Mouse (Mus musculus): ENCODE measurements at regions not wholly inside any gene's neighbourhood (a gene's known extent, or its start where the extent isn't known, plus 50 kb on each side); places are given as distances from the start of the nearest gene placed in this dataset.

DNA sequence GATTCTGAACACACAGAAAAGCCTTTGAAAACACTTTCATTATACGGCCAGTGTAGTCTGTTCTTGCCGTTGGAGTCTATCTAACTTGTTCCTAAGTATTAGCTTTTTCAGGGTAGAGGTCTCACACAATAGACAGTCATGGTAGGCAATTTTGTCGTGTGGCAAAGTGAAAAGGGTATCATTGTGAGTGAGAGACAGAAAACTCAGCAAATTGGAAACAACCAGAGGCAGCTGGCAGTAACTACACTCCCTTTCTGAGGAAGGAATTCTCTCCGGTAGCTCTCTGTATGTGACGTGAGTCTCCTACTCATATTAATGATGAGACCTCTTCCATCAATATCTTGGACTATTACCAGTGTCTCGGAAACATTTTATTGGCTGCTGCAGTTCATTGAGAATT is 413.8 kb upstream of the Hnrnpa3 start:
- DNase-seq: no peak

DNA sequence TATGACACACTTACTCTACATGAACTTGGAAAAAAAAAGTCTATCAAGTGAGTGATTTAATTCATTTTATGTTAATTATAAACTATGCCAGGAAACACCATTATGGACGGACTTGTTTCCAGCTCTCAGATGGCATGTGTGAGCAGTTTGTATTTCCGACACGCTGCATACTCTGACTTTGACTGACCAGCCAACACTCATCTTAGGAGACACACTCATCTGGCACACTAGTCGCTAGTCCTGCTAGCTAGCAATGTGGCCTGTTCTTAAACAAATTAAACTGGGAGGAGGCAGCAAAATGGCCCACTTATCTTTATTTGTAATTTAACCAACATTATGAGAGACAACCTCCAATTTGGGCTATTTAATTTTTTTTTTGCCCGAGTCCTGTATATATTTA is 413.4 kb upstream of the Hnrnpa3 start:
- DNase-seq: no peak

DNA sequence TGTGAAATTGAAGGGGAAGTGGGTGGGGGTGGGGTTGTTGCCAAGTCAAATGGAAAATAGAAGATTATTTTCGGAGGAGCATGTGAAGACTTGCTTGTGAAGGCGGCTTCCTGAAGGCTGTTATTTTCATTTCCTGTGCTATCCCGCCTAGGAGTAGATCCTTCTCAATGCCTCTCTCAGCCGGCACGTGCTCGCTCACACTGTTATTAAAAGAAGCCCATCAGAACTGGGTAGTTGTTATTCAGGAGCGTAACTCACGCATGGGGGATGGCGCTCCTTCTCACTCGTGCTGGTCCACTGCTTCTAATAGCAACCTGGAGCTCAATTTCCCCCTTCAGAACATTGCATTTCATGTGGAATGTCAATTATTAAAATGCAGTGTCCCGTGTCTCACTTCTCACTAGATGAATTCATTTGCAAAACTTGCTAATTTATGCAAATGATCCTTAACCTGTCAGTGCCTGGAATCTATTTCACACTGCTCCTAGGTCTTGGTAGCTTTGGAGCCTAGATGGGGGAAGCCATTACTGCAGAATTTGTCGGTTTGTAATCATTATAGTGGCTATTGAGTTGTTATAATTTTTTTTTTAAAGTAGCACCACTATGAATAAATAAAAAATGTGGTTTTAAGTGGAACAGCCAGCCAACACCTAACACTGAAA is 412.8 kb upstream of the Hnrnpa3 start:
- no peak for DNase-seq

DNA sequence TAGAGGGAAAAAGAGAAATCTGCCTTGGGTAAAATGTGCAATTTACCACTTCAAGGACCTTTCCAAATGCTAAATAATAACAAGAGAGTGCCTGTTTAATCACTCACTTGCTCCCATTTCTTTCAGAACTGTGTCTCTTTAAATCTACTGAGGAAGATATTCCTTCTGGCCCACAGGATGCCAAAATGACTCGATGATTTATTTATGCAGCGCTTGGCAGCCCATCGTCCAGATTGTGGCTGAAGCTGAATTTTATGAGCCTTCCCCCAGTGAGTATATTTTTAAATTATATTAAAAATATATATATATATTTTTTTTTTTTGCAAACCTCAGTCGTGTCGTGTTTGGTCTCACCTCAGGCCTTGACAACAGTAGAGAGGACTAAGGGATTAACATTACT is 410.8 kb upstream of the Hnrnpa3 start:
- DNase-seq: no peak

DNA sequence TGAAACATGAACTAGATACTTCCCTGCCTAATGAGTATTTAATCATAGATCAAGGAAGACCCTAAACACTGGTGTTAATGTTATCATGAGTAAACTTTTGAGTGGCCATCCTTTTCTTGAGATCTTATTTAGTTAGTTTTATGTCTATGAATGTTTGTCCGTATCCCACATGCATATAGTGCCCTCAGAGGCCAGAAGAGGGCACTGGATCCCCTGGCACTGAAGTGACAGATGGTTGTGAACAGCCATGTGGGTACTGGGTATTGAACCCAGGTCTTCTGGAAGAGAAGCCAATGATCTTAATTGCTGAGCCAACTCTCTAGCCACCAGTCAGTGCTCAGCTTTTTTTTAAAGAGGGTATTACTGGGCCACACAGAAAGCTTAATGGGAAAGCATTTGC is 408.6 kb upstream of the Hnrnpa3 start:
- no peak for DNase-seq

DNA sequence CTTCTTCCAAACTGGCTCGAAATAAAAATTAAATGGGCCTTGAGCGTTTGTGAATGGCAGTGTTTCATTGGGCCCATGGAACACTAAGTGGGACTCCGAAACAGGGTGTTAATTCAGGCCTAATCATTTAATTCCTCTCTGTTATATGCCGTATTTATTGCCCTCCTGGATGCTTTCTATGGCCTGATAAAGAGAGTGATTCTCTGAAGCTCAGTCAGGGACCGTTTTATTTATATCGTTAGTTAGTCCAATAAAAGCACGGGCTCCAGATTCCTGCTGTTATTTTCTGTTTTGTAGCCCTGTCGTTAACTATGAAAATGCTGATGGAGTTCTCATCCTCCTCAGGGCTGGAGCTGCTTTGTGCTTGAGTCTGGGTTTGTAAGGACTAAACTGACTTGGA is 406.2 kb upstream of the Hnrnpa3 start:
- DNase-seq: no peak

DNA sequence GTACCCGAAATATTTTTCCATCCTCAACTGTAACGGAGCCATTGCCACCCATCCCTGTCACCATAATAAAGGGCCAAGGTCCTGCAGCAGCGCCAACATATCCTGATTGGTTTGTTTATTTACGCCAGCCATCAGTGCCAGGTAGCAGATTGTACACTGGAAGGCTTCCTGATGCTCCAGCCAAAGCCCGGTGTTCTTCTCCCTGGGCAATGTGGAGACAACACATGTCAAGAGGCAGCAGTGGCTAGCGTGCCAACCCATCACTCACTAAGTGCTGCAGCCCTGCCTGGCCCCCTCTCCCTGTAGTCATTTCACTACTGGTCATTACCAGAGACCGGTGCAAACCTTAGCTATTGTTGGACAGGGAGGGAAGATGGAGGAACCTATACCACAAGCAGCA is 393.8 kb upstream of the Hnrnpa3 start:
- DNase-seq: no peak

DNA sequence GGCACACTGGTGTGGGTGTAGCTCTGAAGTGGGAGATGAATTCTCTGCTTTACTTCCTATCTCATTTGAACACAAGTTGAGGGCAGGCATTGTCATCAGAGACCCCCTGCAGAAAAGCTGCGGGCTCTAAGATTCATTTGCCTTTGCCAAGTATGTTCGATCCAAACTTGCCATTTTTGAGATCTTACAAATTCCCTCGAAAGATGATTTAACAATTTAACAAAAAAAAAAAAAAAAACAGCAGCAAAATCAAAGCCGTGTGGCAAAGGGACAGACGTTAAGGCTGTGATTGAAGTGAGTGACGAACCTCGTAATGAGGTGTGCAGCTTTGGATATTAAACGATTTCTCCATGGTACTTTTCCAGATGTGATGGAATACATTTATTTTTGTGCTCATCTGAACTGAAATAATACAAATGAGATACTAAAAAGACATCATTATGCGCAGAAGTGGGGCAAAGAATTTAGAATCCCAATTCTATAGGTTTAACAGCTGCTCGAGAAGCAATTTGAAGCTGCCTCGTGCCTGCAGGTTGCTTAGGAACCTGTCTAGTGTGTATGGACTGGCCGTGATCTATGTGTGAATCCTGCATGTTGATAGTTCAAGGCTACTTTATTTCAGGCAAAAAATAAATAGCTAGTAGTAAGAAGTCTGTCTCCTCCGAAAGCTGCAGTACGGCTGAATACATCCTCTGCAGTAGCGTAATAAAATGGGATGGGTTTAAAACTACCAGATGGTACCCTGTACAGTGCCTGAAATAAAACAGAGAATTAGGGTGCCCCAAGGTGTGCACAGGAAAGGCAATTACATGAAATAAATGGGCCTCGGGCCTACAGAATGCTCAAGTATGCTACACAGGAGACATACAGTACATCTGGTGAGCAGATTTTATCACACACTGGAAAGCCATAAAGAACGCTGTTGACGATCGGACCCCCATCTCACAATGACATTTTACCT is 393.0 kb upstream of the Hnrnpa3 start:
- DNase-seq: no peak

DNA sequence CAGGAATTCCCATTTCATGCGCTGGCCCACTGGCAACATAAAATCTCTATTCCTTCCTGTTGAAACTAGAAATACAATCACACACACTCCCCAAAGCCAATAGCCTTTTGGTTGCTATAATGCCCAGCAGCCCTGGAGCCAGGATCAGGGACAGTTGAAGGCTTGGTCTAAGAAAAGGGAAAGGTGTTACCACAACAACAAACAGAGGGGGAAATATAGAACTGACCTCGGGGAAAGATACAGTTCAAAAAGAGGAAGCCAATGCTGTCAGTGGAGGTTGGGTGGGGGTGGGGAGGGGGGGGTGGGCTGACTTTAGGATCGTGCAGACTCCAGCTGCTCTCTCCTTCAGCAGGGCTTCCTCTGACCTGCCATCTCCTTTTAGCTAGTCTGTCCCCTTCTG is 391.1 kb upstream of the Hnrnpa3 start:
- no peak for DNase-seq

DNA sequence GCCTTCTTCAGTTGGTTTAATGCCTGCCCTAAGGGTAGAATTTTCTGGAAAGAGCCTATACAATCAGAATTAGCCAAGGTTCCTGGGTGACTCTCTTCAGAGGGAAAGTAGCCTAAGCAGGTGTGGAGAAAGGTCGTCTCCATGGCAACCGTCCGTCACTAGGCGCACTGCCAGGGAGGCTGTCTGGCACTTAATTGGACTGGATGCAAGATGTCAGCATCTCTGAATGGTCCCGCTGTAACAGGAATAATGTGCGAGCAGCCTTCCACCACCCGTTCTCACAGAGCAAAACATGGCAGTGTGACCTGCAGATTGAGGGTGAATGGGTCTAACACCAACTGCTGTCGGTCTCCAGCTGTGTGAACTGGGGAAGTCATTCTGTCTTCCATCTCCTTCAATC is 389.6 kb upstream of the Hnrnpa3 start:
- peak; percentile 13 for DNase-seq

DNA sequence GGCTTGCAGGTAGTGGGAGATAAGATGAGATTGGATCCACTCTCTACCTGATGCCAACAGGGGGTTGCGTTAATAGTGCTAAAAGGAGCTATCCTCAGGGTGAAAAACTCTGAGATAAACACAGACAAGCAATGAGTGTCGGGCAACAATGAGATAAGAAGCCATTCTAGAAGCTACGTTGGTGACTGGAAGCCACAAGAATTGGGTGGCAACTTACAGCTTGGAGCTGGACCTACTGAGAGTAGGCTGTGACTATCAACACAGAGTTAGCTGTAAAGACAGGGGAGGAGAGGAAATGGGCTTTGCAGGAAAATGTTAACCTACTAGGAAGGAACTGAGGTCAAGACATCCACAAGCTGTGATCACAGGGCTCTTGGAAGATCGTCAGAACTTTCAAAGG is 388.9 kb upstream of the Hnrnpa3 start:
- no peak for DNase-seq

DNA sequence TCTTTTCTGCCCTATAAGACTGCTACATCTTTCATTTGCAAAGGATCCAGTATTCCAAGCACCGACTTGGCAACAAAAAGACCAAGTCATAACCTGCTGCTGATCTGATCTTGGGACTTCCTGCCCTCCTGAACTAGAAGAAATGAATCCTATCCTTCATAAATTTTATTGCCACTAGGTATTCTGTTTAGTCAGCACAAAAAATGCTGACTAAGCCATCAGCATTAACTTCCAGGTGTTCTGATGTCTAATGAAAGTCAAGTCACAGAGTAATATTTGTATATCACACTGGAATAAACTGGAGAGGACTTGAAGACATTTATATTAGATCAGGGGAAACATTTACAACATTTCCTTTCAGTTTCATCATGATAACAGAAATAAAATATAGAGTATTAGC is 371.2 kb upstream of the Hnrnpa3 start:
- DNase-seq: no peak

DNA sequence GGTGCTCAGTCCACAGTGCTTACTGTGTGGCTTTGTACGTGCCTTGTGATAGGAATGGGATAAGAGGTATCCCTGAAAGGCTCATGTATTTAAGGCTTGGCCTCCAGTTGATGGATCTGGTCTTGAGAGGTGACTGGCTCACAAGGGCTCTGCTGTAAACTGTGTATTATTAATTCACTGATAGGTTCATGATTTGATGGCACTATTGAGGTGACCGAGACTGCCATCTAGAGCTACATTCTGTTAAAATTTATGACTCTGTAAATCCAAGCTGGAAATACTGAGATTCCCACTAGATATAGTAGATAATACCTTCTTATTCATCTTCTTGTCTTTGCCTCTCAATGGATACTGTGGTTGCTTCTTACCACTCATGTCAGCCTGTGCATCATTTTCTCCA is 367.4 kb upstream of the Hnrnpa3 start:
- no peak for DNase-seq

DNA sequence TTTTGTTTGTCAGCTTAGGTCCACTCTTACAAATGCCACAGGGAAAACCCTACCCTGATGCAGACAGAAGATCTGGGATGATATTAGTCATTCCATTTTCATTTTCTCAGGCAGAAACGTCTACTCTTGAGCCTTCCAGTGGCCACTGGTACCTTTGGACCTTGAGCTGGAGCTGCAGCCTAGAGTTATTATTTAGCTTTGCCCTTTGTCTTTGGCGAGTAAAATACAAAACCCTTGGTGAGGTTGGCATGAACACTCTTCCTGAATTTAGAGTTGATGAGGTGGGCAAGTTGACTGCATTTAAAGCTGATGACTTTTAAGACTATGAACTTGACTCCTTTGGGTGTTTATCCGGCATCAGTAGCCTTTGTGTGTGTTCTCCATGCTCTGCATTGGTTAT is 352.2 kb upstream of the Hnrnpa3 start:
- no peak for DNase-seq

DNA sequence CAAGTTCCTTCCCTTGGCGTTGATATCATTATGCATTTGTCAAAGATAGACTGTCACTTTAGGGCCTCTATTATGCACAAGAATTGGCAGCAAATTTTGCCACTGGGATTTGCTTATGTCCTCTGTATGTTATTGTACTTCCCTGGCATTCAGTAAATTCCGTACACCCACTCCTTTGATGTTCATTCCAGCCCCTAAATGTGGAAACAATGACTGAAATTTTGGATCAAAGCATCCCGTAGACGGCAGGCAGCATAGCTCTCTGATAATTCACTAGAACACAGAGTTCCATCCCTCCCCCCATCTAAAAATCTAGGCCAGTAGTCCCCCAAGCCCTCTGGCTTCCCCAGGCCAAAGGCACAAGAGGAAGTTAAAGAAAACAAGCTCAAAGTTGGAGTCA is 347.9 kb upstream of the Hnrnpa3 start:
- DNase-seq: no peak

DNA sequence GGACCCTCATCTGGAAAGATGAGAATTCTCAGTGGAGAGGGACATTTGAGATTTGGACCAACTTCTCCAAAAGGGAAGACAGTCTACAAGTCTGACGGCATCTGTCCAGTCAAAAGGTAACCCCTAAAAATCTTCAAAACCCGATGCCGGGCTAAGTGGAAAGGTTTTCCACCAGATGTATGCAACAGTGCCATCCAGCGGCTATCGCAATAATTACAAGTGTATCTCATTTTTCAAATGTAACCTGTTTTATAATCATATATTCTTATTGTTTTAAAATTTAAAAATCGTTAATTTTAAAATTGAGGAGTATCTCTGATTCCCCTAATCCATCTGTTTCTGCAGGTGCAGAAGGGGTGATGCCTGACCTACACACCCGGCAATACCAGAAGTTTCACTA is 346.8 kb upstream of the Hnrnpa3 start:
- DNase-seq: peak; percentile 60

DNA sequence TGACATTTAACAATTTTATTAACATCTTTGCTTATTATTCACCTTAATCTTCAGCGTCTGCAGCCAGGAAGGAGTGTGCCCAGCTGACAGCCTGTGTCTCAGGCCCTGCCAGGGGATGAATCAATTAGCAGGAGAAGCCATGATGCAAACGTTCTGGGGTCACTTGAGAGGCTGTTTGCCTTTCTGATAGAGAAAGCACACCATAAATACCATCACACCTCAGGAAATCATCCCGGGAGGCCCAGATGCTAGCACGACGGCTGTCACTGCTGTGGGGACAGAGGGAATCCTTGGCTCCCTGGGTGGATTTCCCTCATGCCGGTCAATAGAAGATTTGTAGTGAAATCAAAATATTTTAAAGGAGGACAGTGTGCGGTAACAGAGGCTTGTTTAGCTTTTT is 343.7 kb upstream of the Hnrnpa3 start:
- DNase-seq: no peak

DNA sequence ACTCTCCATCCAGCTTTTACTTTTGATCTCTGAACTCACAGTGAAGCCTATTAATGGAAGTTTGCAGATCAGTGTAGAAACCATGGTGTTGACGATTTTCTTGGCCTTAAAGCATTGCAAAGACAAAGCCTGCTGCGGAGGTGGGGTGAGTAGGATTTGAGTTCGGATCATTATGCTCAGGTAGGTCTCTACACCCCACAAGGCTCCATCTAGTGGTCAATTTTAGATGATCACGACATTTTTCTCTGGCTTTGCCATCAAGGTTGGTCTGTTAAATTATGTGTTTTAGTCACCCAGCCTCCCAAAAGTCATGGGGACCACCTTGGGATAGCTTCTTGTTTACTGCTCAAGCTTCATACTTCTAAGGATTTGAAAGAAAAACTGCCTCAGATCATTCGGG is 340.9 kb upstream of the Hnrnpa3 start:
- no peak for DNase-seq

DNA sequence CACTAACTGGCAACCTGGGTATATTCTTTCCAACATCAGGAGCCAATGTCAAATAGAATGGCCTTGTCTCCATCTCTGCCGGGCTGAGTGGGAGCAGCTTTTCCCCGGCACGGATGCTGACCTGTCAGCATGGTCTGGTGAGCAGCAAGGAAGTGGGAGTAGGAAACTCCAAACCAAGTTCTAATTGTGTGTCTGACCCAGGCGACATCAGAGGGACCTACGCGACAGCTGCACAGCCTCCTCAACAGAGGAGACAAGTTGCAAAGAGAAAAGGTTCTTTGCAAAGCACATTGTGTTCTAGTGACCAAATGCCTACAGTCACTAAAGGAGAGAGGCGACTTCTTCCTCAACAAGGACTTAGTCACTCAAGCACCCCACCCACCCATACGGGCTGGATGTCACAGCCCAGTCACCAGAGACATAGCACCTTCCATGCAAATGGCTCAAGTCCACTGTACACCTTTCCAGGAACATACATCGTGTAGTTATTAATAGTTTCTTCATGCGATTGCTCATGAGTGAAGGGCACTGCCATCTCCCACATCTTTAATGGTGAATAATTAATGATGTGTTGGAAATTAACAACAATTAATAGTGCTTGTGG is 334.8 kb upstream of the Hnrnpa3 start:
- no peak for DNase-seq

DNA sequence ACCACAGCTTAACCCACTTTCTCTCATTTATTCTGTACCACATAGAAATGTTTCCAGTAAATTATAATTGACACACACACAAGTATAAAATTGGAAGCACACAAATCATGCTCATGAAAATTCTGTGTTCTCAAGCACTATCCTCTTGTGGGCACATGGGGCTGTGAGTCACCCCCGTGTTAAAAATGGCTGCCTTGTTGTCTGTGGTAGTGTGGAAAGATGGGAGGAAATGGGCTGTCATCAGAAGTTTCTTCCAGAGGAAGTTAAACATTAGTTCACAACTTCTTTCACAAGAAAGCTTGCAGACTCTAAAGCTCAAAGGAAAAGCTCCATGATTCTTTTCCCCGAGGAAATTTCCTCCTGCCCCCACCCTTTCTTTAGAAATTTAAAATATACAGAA is 329.5 kb upstream of the Hnrnpa3 start:
- no peak for DNase-seq

DNA sequence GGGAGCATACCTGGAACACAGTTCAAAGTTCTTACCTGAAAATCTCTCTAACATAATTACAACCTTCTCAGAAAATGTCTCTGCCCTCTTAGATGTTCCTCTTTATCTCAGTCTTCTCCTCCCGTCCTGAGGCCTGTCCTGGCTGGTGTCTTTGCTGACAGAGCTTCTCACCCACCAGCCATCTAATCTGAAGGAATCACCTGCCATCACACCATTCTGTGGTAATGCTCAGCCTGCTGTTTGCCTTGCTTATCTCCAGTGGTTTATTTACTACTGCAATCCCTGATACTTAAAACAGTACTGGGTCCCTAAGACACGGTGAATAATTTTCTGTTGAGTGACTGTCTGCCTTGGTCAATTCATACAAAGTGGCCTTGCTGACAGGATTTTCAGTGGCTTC is 317.8 kb upstream of the Hnrnpa3 start:
- DNase-seq: no peak

DNA sequence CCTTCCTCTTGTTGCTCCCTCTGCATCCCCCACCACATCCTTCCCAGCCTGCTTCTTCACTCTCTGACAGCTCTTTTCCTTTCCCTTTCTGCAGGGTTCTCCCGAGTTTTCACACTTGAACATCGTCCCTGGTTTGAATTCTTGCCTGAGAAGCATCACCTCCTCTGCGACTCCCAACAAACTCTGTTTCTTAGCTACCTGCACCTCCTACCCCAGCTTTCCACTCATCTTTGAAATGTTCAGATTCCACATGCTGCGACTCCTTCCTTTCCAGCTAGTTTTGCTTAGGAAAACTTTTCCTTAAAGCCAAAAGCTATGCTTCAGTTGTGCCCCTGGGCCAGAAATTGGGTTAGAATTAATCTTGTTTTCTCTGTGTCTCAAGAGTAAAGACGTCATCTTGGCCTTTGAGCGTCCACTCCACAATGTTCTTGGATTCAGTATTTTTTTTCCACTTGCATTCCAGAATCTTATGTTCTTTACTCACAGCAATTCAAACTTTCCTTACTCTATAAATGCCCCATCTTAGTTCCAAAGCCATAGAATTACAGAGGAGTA is 317.3 kb upstream of the Hnrnpa3 start:
- no peak for DNase-seq

DNA sequence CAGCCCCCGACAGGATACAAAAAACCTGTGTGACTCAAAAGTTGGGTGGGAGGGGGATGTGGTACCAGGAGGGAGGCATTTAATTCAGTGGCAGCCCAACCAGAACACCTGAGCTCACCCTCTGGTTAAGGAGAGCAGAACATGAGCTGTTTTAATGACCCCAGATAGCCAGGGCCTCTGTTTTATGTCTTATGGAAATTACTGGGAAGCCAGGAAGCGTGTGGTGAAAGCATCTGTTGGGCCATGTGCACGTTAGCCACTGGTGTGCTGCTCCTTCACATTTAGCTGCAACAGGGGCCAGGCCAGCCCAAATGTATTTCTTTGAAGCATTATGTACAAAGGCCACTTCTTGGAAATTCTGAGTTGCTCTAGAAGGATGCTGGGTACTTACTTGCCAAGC is 308.2 kb upstream of the Hnrnpa3 start:
- no peak for DNase-seq

DNA sequence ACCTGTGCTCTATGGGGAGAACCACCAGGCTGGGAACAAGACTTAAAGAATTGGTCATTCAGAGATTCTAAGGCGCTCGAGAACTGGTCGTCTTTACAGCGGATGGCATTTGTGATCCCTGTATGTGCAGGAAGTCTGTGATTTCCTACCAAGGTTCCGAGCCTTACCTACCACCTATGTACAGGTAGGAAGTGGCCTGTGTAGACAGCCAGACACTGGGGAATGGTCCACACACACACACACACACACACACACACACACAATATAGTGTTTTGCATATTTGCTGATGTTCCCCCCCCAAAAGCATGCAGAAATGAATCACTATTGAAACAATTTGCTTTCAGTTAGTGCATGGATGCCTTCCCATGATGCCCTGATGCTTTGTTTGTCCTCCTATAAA is 307.1 kb upstream of the Hnrnpa3 start:
- no peak for DNase-seq

Measured in thymus, postnatal 4 days (tissue).